Mouse (Mus musculus) ES-E14 (cell line): ENCODE data around the gene 2900011O08Rik.
A peak's percentile ranks its signal among the peaks of the same experiment; 100 is the strongest.
"Not testable (repeated sequence)": the region's sequence is repeated elsewhere in the genome, so short reads cannot be mapped to it uniquely, and the experiment has no call there.

Experiments
- CHD2 ChIP-seq: IDR thresholded peaks from 2 replicates; pipeline ENCODE4 v1.6.1; 2014; ENCODE audit warnings: mild to moderate bottlenecking, low read depth, low read length, inconsistent platforms
- HCFC1 ChIP-seq: IDR thresholded peaks from 2 replicates; pipeline ENCODE4 v1.6.1; 2012; ENCODE audit warnings: low read length, inconsistent platforms, borderline replicate concordance; ENCODE audit not compliant: insufficient read depth
- MAFK ChIP-seq: IDR thresholded peaks from 2 replicates; pipeline ENCODE4 v1.6.1; 2014; ENCODE audit warnings: mild to moderate bottlenecking, low read depth, low read length, inconsistent platforms; ENCODE audit not compliant: insufficient read depth
- ZC3H11A ChIP-seq: IDR thresholded peaks from 2 replicates; pipeline ENCODE4 v1.6.1; 2012; ENCODE audit warnings: low read depth, mild to moderate bottlenecking, inconsistent platforms, low read length, borderline replicate concordance

DNA sequence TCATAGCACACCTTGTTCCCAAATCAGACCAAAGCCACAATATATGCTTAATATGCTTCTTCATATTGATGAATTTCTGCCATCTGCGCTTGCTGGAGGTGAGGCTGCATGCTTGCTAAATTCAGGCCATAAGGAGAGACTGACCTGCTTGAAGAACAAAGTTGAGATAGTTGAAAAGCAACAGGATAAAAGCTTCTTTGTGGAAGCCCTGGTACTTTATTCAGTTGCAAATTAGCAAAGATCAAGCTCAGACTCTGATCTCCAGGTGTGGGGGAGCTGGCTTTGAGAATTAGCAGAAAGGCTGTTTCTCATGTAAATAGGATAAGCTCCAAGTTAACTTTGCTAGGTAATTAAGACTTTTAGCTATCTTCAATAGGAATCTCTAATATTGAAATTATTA lies 9.4 kb upstream of the 2900011O08Rik start:
- TF ChIP-seq HCFC1, ZC3H11A, MAFK: not testable (repeated sequence)
- TF ChIP-seq CHD2, result peak; percentile 58; the same call in 1 of the 2 replicates
